Mouse (Mus musculus) T-helper 1 cell (primary cell): ENCODE data around the gene Pik3r5.

Experiments
- in situ Hi-C: fragments of 300-600 bp; cut with MboI, MseI; formaldehyde crosslinking; loops from one replicate; pipeline ENCODE4 v1.15.1; 2025; ENCODE audit warnings: high pct_unique_total_duplicates

The Pik3r5 gene

DNA sequence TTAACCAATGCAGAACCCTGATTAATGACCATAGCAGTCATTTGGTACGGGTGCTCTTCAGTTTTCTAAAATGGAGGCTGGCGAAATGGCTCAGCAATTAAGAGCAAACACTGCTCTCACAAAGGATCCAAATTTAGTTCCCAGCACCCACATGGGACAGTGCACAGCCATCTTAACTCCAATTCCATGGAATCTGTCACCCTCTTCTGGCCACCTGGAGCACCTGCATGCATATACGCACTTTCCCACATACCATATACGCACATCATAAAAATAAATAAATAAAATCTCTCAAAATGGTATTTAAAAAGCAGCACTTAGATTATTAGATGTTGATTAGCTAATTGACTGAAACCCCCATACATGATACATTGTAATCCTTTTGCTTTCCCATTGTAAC lies 48.7 kb downstream of the Pik3r5 start:
- in situ Hi-C loops, result no loop called here

DNA sequence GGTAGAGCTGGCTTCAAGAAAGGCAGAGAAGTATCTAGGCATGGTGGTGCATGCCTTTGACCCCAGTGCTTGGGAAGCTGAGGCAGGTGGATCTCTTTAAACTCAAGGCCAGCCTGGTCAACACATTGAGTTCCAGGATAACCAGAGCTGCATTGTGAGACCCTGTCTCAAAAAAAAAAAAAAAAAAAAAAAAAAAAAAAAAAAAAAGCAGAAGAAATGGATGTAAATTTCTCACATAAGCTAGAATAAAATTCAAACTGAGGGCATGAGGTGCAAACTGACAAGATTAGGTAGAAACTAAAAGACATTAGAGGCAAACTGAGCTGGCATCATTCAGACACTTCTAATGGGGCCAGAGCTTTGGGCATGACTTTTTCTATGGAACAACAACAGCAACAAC lies 50.1 kb downstream of the Pik3r5 start:
- in situ Hi-C loops, result no loop called here

DNA sequence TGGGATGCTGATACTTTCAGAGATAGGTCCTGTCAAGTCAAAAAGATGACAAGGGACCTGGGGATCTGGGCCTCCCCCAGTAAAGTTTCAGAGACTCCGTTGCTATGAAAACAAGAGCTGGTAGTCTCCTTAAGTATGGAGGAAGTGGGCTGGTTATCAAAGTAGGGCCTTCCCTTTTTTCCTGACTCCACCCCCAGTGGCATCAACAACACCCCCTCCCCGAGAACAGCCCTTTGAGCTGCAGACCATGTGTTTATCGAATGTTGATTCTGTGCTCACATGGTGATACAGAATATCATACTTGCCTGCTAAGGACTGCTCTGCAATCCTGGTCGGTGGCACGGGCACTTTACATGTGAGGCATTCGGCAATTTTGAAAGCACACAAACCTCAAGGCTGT lies 51.3 kb downstream of the Pik3r5 start:
- in situ Hi-C loops, result no loop called here

DNA sequence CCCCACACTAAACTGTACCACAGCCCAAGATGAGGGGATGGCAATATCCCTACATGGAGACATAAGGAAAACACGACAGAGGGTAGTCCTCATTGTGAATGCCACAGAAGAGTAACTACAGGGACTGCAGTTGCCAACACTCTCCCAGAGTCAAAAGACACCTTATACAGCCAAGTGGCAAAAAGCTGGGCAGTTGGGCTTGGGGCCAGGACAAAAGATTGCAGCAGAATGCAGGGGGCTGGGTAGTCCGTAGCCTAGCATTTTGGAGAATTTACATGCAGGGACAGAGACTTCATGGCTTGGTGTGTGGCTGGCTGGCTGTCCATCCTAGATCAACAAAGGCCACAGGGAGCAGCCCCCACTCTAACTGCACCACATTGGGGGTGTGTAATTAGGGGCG lies 52.5 kb downstream of the Pik3r5 start:
- in situ Hi-C loops, result no loop called here

DNA sequence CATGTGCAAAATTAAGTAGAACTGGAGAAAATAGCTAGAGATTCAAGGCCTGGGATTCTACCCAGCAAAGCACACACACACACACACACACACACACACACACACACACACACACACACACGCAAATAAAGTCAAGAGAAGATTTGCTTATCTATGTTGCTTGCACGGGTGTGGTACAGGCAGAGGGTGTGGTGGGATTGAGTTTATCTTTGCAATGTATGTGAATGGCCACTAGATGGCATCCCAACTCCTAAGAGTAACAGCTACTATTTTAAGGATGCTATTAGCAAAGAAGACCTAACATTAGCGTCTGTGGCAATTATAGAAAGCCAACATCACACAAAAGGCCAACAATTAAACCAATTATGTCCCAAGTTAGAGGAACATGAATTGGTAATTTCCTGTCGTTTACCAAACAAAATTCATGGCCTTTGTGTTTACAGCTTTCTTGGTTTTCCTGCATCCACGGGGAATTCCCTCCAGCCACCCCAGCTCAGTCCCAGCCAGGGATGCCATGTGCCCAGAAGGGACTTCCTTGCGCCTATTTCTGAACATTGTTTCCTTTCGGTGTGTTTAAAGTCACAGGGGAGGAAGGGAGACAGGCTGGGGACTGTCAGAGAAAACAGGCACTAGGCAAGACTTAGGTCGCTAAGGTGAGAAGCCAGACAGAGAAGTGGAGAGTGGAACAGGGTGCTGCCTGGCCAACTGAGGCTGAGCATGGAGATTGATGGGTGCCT lies 53.5 kb downstream of the Pik3r5 start:
- in situ Hi-C loops, result no loop called here

DNA sequence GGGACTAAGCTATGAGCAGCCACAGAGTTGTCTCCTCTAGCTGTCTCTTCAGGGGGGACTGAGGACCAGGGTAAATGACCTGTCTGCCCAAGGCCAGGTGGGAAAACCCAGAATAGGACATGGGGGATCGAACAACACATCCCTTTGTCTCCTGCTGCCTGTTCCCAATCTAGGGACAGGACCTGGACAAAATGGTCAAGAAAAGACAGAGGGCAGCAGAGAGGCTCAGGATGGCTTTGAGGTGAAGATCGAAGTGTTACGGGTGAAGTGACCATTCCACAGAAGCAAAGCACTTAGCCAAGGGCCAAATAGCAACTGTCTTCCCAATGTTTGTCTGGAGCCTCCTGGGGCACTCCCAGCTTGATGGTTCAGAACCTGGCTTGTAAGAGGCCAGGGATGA lies 54.2 kb downstream of the Pik3r5 start:
- in situ Hi-C loops, result no loop called here

DNA sequence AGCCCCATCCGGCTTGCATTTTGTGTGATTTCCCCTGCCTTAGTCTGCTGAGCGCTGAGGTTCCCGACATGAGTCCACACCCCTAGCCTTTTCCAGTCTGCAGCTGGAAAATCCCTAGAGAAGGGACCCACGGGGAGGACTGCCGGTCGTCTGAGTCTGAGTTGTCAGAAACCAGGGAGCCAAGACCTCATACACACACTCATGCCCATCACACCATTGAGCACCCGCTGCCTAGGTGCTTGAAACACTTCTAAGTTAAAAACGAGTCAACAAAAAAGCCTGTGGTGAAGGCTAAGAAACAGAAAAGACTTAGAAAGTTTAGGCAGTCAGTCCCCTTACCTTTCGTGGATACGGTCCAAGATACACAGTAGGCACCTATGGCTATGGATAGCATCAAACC lies 55.8 kb downstream of the Pik3r5 start:
- in situ Hi-C loops, result no loop called here

DNA sequence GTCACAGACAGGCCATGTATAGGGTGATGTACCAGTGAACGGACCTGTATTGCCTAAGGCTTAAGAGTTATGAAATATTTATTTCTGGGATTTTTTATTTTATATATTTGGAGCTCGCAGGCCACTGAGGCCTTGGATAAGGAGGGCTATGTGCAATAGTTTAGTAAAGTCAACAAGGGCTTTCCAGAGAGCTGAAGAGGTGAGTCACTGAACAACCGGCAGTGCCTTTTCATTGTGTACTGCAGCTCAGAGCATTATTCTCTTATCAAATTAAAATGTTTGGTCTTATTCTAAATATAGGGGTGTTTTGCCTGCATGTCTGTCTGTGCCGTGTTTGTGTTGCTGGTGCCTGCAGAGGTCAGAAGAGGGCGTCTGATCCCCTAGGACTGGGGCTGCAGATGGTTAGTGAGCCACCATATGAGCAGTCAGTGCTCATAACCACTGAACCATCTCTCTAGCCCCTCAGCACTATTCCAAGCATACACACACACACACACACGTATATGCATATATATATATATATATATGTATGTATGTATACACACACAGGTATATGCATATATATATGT lies 56.4 kb downstream of the Pik3r5 start:
- in situ Hi-C loops, result no loop called here

DNA sequence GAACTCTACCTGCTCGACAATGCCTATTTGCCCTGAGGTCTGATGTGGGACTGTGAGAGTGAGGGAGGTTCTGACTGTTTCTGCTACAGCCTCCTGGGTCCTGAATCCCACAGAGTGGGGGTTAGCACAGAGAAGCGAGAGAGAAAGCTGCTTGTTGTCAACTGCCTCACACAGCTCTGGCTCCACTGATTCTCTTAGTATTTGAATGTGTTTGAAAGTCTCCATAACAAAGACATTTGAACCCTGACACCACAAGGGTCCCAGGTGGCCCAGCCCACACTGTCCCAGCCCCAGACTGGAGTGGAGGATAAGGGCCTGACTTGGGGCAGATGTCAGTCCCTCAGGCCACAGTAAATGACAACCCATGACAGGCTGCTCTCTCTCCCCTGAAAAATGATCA lies 57.3 kb downstream of the Pik3r5 start:
- in situ Hi-C loops, result no loop called here

DNA sequence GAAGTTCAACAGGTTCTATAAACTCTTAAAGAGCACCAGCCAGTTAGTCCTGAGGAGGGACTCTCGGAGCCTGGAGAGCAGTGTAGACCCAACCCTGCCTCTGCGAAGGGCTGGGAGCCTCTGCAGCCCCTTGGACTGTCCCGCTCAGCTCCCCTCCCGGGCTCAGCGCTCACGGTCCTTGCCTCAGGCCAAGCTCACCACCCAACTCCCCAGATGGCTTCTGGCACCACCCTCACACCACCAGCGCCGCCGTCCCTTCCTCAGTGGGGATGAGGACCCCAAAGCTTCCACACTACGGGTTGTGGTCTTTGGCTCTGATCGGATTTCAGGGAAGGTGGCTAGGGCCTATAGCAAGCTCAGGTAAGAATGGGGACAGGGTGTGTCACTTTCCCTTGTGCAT lies 60.7 kb downstream of the Pik3r5 start:
- in situ Hi-C loops, result no loop called here

DNA sequence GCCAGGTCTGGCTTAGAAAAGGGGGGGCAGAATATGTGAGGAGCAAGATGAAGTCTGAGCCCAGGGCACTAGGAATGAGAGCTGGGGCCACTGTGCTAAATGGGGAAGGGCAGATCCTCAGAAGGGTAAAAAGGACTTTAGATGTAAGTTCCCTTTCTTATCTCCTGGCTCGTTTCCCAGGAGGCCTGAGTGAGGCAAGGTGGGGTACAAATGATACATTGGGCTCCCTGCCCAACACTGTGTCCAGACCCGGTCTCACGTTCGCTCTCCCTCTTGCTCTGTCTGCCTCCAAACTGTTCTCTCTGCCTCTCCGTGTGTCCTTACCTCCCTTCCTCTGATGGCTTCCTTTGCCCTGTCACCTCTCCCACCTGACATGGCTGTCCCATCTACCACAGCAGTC lies 61.8 kb downstream of the Pik3r5 start:
- in situ Hi-C loops, result no loop called here

DNA sequence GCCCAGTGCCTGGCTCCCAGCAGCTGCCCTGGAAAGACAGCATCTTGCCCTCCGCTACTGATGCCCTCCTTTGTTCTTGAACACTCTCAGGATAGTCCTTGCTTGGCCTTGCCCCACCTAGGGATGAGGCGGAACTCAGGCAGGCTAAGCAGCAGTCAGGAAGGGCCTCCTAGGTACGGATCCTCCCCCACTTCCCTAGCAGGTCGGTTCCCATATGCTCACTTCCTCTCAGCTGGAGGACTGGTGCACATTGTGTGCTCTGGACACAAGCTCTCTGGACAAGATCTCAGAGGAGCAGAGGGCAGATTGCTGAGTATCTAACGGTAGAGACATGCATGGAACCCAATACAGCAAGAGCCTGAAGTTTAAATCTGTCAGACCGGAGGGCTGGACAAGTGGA lies 65.2 kb downstream of the Pik3r5 start:
- in situ Hi-C loops, result no loop called here

DNA sequence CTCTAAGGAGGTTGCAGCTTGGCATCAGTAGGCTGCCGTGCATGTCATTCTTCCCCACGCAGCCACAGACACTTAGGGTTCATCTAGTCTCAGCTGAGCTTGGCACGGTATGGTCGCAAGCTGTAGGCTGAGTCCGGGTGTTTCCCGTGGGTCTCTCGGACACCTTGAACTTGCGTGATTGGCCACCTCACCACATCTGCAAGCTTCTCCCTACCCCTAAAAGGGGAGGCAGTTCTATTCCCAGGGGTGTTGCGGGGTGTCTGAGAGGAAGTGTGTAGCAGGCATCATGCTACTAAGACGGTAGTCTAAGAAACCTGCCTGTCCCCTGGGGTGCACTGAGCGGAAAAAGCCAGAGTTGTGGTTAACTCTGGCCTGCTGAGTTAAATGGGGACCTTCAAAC lies 66.6 kb downstream of the Pik3r5 start:
- in situ Hi-C loops, result no loop called here

DNA sequence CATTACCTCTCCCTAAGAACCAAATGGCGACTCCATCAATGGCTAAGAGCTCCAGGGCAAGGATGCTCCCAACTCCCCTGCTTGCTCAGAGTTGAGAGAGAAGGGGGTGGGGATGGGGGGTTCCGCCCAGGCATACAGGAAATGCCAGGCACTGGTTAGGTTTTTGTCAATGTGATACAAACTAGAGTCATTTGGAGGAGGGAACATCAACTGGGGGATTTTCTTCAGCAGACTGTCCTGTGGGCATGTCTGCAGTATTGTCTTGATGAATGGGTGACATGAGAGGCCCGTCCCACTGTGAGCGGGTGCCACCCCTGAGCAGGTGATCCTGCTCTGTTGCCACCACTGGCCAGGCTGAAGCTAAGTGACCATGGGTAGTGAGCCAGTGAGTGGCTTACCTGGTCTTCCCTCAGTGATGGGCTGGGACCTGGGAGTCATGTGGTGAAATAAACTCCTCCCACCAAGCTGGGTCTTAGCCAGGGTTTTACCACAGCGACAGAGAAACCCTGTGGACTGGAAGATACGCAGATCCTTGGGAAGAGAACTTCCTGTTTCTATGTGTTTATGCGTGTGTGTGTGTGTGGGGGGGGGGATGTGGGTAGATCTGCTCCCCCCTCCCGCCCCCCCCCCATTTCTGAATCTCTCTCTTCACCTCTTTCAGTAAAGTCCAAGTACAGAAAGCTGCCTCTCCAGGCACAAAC lies 67.2 kb downstream of the Pik3r5 start:
- in situ Hi-C loops, result no loop called here

DNA sequence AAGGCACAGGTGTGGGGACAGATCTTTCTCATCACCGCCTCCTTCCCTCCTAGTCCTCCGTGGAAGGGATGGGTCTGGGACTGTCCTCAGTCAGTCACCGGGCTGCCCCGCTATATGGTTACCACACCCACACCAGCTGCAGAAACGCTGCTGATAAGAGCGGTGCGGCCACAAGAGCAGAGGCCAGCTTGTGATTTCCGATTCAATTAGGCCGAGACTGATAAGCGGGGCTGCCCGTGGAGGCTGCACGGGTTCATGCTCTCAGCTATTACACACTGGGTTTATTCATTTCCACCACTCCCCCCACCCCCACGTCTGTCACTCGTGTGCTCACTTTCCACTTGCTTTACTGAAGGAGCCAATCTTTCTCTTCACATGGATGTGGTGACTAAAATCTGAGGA lies 69.0 kb downstream of the Pik3r5 start:
- in situ Hi-C loops, result no loop called here

DNA sequence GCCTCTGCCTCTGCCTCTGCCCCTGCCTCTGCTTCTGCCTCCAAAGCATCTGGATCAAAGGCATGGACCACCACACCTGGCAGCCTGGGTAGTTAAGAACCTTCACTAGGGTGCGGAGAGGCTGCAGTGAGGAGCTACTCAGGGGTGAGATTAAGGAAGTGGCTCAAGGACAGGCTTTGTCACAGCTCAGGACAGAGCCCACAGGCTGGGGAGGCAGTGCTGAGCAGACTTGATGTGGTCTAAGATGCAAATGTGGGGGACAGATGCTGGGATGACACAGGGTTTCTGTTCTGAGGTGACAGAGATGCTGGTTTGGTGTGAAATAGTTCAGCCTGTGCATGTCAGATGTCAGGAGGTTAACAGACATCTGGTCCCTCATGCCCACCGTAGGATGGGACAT lies 70.5 kb downstream of the Pik3r5 start:
- in situ Hi-C loops, result no loop called here

DNA sequence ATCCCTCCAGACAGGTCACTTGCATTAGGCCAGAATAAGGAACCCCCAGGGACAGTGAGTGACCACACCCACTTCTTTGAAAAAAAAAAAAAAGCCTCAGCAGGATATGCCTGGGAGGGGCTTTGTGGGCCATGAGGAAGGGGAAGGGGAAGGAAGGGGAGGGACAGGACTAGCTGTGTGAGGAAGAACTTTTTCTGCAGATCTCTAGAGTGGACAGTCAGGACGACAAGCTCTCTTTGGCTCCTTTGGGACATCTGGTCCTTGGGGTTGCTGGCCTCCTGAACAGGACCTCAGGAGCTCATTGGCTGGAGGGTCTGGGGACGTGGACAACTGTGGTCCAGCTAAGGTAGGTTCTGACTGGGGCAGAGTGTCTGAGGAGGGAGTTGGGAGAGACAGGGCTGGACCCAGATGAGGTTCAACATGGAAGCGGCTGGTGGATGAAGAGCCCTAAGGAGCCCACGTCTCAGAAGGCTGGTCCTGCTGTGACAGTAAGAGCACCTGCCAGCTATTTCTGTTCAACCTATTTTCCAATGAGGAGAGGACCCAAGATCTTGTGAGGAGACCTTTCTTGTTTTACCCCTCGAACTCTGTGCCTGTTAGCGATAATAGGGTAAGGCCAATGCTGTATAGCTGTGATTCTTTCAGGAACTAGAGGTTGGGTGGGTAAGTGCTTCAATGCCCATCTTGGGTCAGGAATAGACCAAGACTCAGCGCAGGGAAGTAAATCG lies 71.1 kb downstream of the Pik3r5 start, which contains the start of gene Pik3r6:
TSS of gene Pik3r6 (plus strand) at position 118 of the 728 bp plus-strand sequence.
- in situ Hi-C loops, result no loop called here

DNA sequence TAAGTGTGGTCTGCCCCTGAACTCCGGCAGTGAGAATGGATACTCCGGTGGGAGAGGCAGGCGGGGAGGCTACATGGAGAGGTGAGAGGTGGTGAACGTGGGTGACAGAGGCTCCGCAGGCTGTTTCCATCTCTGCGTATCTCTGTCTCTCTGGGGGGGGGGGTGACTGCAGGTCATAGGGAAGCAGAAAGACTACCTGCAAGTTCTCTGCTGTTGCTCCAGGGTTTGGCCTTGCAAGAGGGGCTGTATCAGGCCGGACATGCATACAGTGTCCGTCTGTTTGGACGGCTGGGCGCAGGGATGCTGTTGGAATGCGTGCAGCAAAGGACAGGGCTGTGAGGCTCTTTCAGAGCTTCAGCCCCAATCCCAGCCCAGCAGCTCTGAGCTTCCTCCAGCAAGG lies 73.0 kb downstream of the Pik3r5 start:
- in situ Hi-C loops, result no loop called here

DNA sequence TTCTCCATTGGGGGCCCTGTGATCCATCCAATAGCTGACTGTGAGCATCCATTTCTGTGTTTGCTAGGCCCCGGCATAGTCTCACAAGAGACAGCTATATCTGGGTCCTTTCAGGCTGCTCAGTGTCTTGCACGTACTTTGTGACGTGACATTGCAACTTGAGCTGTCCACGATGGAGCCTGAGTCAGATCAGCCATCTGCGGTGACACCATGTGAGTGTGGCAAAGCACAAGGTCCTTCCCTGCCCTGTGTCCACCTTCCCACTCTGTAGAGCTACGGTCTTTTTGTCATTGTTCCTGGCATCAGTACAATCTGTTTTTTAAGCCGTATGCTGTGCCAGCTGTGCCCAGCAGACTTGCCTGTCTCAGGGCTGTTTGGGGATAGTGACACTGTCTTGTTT lies 75.3 kb downstream of the Pik3r5 start:
- in situ Hi-C loops, result no loop called here

DNA sequence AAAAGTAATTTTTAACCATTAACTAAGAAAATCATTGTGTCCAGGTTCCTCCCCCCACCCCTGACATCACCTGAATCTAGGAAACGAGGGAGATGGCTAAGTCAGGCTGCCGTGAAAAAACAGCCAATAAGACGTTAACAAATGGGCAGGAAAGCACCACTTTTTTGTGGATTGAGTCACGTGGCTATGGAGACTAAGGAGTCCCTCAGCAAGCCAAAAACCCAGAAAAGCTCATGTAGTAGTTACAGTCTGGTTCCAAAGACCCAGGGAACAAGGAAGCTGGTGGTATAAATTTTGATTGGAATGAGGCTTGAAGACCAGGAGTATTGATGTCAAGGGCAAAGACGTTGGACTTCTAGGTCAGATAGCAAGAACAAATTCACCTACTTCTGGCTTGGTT lies 76.7 kb downstream of the Pik3r5 start:
- in situ Hi-C loops, result no loop called here

DNA sequence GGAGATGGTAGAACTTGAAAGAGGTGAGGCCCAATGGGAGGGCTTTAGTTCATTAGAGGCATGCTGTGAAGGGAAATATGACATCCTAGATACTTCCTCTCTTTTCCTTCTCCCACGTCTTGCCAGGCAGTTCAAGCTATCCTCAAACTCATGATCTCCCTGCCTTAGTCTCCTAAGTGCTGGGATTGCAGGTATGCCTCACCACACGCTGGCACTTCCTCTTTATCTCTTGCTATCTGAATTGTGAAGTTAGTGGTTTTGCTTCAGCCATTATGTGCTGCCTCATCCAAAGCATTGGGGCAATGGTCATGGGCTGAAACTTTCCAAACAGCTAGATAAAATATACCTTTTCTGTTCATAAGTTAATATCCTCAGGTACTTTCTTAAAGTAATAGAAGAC lies 77.3 kb downstream of the Pik3r5 start:
- in situ Hi-C loops, result no loop called here

DNA sequence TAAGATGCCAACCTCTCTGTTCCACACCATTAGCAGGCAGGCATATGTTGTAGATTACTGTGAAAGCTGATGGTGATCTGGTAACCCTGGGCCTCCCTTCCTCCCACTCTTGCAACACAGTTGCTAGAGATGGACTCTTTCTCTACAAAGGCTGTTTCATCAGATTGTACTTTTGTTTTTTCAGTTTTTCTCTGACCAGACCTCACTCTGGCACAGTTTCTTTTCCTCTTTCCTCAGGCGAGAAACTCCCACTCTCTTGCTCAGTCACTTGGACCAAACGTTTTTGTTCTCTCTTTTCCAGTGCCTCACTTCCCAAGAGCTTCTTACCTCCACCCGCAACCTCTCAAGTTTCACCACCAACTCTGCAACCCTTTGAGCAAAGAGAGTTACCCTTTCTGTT lies 82.0 kb downstream of the Pik3r5 start:
- in situ Hi-C loops, result no loop called here

DNA sequence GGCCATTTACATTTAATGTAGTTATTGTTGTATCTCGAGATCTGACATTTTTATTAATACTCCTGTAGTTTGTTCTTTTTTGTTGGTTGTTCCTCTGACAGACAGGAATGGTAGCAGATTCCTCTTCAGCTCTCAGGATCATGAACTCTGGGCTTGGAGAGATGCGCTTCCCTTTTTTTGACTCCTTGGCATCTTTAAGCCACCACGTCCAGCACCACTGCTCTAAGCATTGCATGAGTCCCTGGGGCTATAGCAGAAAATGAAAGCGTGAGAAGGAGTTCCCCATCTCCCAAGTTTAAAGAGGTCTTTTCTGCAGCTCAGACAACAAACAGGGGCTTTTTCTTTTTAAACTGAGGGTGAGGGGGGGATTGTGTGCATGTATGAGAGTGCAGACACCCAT lies 87.4 kb downstream of the Pik3r5 start:
- in situ Hi-C loops, result no loop called here
